Mouse (Mus musculus) hindbrain, embryonic 15.5 days (tissue): ENCODE measurements around the gene Arhgdia. TPM values are rescaled to one million over a fixed set of nuclear protein-coding genes. Genes with fewer than 3 reads are reported as not detected.
"Not testable (repeated sequence)": the region's sequence is repeated elsewhere in the genome, so short reads cannot be mapped to it uniquely, and the experiment has no call there.

Source experiments
- ATAC-seq: fragments of 200-750 bp; cut with Nextera tagmentation; 2 replicates; pipeline ENCODE4 v1.8.0; 2017; ENCODE audit warnings: low read depth, moderate number of reproducible peaks, moderate TSS enrichment; ENCODE audit not compliant: low FRiP score
- H3K27ac ChIP-seq: fragments of 300-500 bp; sonication (generic); replicated peaks from 2 replicates; pipeline ENCODE4 v1.5.1; 2015; ENCODE audit warnings: mild to moderate bottlenecking, inconsistent platforms
- H3K27me3 ChIP-seq: fragments of 300-500 bp; sonication (generic); 2 replicates; pipeline ENCODE4 v1.6.1; 2015; ENCODE audit warnings: control low read depth, inconsistent platforms
- H3K36me3 ChIP-seq: fragments of 300-500 bp; sonication (generic); 2 replicates; pipeline ENCODE4 v1.6.1; 2015; ENCODE audit warnings: control low read depth, inconsistent platforms
- H3K4me1 ChIP-seq: fragments of 300-500 bp; sonication (generic); replicated peaks from 2 replicates; pipeline ENCODE4 v1.6.1; 2015; ENCODE audit warnings: control low read depth, inconsistent platforms
- H3K4me2 ChIP-seq: fragments of 300-500 bp; sonication (generic); 2 replicates; pipeline ENCODE4 v1.6.1; 2015; ENCODE audit warnings: moderate library complexity, mild to moderate bottlenecking, inconsistent platforms
- H3K4me3 ChIP-seq: fragments of 300-500 bp; sonication (generic); 2 replicates; pipeline ENCODE4 v1.5.1; 2015; ENCODE audit warnings: mild to moderate bottlenecking, inconsistent platforms
- H3K9ac ChIP-seq: fragments of 300-500 bp; sonication (generic); 2 replicates; pipeline ENCODE4 v1.6.1; 2015; ENCODE audit warnings: inconsistent platforms
- H3K9me3 ChIP-seq: fragments of 300-500 bp; sonication (generic); 2 replicates; pipeline ENCODE4 v1.6.1; 2016; ENCODE audit warnings: control low read depth, inconsistent platforms
- WGBS: fragments of 180-500 bp; shearing (Covaris S2); methylation state at CpG from one replicate; pipeline ENCODE4 v1.1.7; 2015; 5-methylcytosine and 5-hydroxymethylcytosine counted together
- polyA plus RNA-seq: library from polyadenylated mRNA; unstranded; fragments of >200 nt; fragmentation: Nextera tagmentation; extraction: Ambion mirVana; gene quantifications from 2 replicates; pipeline ENCODE4 v1.2.1, GENCODE M21; 2015

The Arhgdia gene
- polyA plus RNA-seq, 1 experiment from 2014 or later = 533 TPM

DNA sequence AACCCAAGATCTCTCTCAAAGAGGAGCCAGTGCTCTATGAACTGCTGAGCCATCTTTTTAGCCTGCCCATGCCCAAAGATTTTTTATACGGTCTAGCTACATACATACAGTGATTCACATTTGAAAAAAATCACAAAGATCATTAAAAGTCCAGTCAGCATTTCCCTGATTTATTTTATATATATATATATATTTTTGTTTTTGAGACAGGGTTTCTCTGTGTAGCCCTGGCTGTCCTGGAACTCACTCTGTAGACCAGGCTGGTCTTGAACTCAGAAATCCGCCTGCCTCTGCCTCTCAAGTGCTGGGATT lies 1.5 kb upstream of the Arhgdia start:
- H3K4me1 ChIP-seq = peaks cover 34% of the 10 kb centered on the region
- not testable (repeated sequence) for H3K27me3 ChIP-seq, H3K4me2 ChIP-seq, H3K4me3 ChIP-seq, H3K9me3 ChIP-seq, H3K27ac ChIP-seq, H3K9ac ChIP-seq, ATAC-seq
- 92% methylated on average over 2 of the region's 2 CpGs for WGBS
- H3K36me3 ChIP-seq = peaks cover 49% of the 10 kb centered on the region

DNA sequence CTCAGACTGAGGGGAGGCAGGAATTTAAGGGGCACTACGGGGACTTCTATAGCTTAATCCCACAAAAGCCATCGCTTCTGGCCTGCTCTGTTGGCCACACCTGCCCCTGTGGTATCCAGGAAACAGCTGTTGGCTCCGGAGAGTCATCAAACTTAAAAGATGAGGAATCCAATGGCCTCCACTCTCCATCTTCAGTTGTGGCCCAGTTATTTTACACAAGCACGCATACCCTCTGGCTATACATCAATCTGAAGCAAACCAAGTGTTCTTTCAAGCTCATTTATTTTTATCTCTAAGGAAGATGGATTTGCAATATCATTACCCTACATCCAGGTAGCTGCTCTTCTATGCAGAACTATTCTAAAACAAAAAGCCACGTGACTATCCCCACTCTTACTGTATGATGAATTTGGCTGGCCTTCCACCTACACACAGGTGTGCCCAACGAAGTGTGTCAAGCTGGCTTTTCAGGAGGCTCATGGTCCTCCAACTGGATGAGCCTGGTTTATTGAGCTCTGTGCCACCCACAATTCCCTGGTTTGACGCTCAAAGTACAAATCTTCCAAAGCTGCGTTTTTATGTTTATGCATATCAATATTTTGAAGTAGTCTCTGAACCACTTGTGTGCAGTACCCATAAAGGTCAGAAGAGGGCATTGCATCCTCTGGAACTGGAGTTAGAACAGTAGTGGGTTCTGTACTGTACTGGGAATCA lies 1.0 kb upstream of the Arhgdia start:
- ATAC-seq = no peak
- Histone ChIP-seq H3K9me3 (no peaks in the 10 kb centered on the region), H3K27me3 (no peaks in the 10 kb centered on the region), H3K27ac (peak overlapping the region; percentile 96), H3K4me1 (peaks cover 34% of the 10 kb centered on the region), H3K36me3 (peaks cover 50% of the 10 kb centered on the region), H3K4me2 (peak overlapping the region; percentile 84), H3K4me3 (peak overlapping the region; percentile 76), H3K9ac (peak overlapping the region; percentile 97)
- WGBS = 73% methylated on average over 8 of the region's 8 CpGs

DNA sequence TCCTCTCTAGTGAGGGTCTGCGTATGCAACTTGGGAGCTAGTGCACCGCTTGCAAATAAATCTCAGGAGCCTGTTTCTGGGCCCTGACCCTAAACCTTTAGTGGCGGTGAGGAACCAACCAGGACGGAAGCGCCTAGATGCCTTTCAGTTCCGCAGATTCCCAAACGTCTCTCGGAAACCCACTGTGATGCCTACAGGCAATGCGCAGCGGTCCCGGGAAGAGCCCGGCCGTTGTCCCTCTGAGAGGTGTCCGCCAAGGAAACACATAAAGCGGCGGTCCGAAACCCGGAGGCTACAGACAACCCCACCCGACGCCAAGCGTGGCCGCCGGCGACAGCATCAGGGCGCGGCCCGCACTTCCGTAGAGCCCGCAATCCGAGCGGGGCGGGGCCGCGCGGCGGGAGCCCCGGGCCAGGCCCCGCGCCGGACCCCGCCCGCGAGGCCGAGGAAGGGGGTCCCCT lies 523 bp downstream of the Arhgdia start:
- Histone ChIP-seq H3K4me1 (peaks cover 34% of the 10 kb centered on the region), H3K27ac (peak overlapping the region; percentile 96), H3K9me3 (no peaks in the 10 kb centered on the region), H3K4me2 (peak overlapping the region; percentile 84), H3K36me3 (peaks cover 36% of the 10 kb centered on the region), H3K4me3 (peak overlapping the region; percentile 76), H3K9ac (peak overlapping the region; percentile 97), H3K27me3 (no peaks in the 10 kb centered on the region)
- ATAC-seq = peak; percentile 42
- under 1% methylated on average over 44 of the region's 44 CpGs for WGBS

DNA sequence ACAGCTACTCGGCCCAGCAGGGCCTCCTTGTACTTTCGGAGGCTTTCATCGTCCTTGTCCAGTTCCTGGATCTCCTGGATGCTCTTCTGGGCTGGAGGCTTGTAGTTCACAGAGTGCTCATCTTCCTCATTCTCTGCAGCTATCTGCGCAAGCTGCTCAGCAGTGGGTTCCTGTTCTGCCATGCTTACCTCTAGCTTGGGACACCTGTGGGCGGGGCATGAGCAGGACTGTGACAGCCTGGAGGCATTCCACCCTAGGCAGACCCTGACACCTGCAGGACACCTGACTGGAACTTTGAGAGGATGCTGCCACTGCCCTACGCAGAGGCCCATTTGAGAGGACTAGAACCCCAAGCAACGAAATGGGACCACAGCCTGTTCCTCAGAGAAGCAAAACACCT lies 1.2 kb downstream of the Arhgdia start:
- Histone ChIP-seq H3K4me2 (peak overlapping the region; percentile 84), H3K4me1 (peaks cover 34% of the 10 kb centered on the region), H3K27me3 (no peaks in the 10 kb centered on the region), H3K27ac (peak overlapping the region; percentile 96), H3K9me3 (no peaks in the 10 kb centered on the region), H3K36me3 (peaks cover 29% of the 10 kb centered on the region), H3K4me3 (peak overlapping the region; percentile 76), H3K9ac (peak overlapping the region; percentile 97)
- WGBS = 62% methylated on average over 7 of the region's 7 CpGs
- ATAC-seq = no peak

DNA sequence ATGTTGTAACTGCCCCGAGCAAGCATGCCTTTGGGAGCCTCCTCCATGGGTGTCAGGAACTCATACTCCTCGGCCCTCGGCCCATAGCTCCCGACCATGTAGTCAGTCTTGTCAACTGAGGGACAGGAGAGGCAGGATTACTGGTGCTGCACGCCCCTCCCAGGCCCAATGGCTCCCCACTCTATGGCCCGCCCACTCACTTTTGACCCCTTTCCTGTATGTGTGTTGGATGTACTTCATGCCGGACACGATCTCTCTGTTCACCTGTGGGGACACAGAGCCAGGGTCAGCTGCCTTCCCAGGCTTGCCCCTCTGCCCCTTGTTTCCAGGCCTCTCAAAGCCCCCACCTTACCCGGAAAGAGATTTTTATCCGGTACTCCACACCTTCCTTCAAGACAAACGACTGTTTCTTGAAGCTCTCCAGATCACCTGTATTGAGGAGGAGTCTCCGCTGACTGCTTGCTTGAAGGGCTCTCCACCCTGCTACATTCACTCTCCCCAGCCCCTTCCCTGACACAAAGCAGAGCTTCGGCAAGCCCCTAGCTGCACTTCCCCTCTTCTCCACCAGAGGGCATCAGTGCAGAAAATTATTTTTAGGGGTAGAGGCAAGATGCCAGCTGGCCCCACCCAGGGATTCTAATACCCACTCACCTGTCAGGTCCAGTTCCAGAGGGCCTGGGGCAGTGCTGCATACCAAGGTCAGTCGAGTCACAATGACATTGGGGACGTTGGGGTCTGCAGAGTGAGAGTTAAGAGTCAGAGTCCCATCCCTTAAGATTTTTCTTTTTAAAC lies 1.9 kb downstream of the Arhgdia start:
- WGBS = 68% methylated on average over 15 of the region's 15 CpGs
- H3K4me2 ChIP-seq = peak overlapping the region; percentile 84
- H3K4me3 ChIP-seq = peak overlapping the region; percentile 76
- H3K9ac ChIP-seq = peak overlapping the region; percentile 97
- no peaks in the 10 kb centered on the region for H3K27me3 ChIP-seq
- peaks cover 24% of the 10 kb centered on the region for H3K36me3 ChIP-seq
- H3K27ac ChIP-seq = 0 out of 2 replicates have a peak overlapping the region, but pooled peaks have one; percentile 96
- peaks cover 37% of the 10 kb centered on the region for H3K4me1 ChIP-seq
- ATAC-seq = no peak
- no peaks in the 10 kb centered on the region for H3K9me3 ChIP-seq

DNA sequence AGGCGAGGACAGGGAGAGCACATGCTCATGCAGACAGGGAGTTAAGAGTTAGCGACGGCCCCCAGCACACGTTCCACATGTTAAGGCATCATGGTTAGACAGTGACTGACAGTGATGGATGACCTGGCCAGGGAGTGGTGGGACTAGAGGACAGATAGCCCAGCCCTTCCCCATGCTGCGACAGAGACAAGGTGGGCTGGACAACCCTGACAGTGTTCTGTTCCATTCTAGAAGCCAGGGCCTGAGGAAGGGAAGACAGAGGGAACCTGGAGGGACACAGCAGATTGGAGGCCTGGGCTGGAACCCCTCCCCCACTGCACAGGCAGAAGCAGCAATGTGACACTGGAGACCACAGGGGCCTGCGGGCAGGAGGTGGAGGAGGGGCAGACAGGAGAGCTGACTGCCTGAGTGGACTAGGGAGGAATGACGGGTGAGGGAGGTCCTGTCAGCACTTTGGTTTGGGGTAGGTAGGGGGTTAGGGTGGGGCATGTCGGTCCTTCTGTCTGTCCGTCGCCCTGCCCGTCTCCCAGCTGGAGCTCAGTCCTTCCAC lies 2.7 kb downstream of the Arhgdia start:
- H3K9ac ChIP-seq = no peak overlapping the region
- H3K4me2 ChIP-seq = no peak overlapping the region
- 83% methylated on average over 11 of the region's 11 CpGs for WGBS
- no peaks in the 10 kb centered on the region for H3K27me3 ChIP-seq
- H3K4me3 ChIP-seq = no peak overlapping the region
- no peaks in the 10 kb centered on the region for H3K9me3 ChIP-seq
- no peak for ATAC-seq
- H3K36me3 ChIP-seq = peaks cover 24% of the 10 kb centered on the region
- no peak overlapping the region for H3K27ac ChIP-seq
- H3K4me1 ChIP-seq = peaks cover 44% of the 10 kb centered on the region

DNA sequence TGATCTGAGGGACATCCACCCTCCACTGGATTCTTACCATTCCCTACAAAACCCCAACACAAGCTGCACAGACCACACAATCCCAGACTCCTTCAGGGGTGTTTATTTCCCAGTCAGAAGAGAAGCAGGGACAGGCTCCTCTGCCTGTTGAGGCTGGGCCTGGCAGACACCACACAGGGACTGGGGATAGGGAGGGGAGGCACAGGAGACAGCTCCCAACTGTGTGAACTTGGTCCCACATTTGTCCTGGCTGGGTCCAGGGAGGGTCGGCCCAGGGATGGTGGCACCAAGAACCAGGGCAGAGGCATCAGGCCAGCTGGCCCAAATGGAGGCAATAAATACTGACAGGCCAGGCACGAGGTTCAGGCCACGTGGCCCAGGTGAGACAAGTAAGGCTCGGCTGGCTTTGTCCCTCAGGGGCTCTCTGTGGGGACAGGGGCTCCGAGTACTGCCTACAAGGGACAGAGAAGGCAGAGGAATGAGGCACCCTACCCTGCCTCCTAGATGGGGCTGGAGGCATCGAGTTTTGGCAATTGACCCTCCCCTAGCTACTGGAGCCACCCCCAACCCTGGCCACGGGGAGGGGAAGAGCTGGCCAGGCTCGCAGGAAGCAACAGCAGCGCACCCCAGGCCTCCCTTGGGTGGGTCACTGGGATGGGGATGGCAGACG lies 3.3 kb downstream of the Arhgdia start:
- H3K4me2 ChIP-seq = no peak overlapping the region
- ATAC-seq = no peak
- H3K9ac ChIP-seq = no peak overlapping the region
- 91% methylated on average over 10 of the region's 10 CpGs for WGBS
- H3K4me1 ChIP-seq = peaks cover 46% of the 10 kb centered on the region
- no peaks in the 10 kb centered on the region for H3K9me3 ChIP-seq
- no peaks in the 10 kb centered on the region for H3K27me3 ChIP-seq
- peaks cover 24% of the 10 kb centered on the region for H3K36me3 ChIP-seq
- H3K4me3 ChIP-seq = no peak overlapping the region
- no peak overlapping the region for H3K27ac ChIP-seq

DNA sequence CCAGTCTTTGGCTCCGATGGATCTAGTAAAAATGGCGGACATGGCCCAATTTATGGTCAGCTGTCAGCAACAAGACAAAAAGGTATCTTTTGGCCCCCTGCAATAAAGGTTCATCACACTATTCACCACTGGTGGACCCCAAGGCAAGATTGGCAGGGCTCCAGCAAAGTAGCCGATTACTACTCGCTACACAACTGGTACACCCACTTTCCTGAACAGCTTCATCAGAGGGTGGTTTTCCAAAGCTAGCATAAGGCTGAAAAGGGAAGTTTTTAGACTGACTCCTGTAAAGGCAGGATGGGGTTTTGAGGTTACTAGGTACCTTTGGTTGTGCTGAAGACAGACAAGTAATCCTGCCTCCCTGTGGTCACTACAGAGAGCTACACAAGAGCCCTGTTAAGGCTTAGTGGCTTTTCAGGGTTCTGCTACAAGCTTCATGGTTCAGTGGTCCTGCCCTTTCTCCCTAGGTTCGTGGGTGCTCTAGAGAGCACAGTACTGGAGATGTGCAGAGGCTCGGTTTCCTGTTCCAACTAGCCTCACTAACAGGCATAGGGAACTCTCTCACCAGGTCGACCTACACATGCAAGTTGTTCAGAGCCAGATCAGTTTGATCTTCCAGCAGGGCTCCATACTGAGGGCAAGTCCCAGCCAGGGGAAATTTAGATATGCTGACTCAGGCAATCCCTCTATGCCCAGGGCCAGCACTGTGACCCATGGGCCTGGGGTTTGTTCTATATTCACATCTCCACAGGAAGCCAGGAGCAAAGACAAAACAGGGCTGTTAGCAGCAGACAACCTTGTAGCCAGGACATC lies 4.0 kb downstream of the Arhgdia start:
- Histone ChIP-seq H3K27ac (no peak overlapping the region), H3K4me2 (no peak overlapping the region), H3K4me3 (no peak overlapping the region), H3K9ac (no peak overlapping the region), H3K4me1 (peaks cover 42% of the 10 kb centered on the region), H3K36me3 (peaks cover 24% of the 10 kb centered on the region), H3K9me3 (no peaks in the 10 kb centered on the region), H3K27me3 (no peaks in the 10 kb centered on the region)
- WGBS = 84% methylated on average over 7 of the region's 7 CpGs
- ATAC-seq = no peak

DNA sequence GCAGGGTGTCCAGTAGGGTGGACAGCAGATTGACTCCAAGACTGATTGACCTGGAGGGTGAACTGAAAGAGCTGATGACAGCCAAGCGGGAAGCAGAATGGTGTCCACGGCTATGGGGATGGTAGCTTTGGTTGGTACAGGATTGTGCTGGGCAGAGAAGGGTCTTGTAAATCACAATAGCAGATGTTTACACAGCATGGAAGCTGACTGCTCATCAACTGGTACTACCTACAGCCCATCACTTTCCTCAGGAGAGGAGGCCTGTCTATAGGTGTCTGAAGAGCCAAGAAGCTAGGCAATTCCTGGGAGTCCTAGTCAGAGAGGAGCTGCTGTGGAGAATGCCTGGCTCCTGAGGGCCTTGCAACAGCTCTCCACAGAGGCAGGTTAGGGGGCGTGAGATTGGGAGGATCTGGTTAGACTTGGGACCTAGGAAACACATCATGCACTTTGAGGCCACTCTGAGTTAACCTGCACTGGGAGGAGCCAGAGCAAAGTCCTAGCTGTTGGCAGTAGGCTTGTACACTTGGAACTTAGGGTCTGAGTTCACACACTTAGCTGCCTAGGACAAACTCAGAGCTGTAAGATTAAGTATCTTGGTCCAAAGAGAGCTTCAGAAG lies 5.0 kb downstream of the Arhgdia start:
- H3K4me2 ChIP-seq = no peak overlapping the region
- H3K27ac ChIP-seq = 0 out of 2 replicates have a peak overlapping the region, but pooled peaks have one; percentile 17
- 87% methylated on average over 3 of the region's 3 CpGs for WGBS
- peaks cover 41% of the 10 kb centered on the region for H3K4me1 ChIP-seq
- H3K36me3 ChIP-seq = peaks cover 24% of the 10 kb centered on the region
- H3K4me3 ChIP-seq = no peak overlapping the region
- no peak for ATAC-seq
- H3K27me3 ChIP-seq = no peaks in the 10 kb centered on the region
- H3K9ac ChIP-seq = no peak overlapping the region
- H3K9me3 ChIP-seq = no peaks in the 10 kb centered on the region

DNA sequence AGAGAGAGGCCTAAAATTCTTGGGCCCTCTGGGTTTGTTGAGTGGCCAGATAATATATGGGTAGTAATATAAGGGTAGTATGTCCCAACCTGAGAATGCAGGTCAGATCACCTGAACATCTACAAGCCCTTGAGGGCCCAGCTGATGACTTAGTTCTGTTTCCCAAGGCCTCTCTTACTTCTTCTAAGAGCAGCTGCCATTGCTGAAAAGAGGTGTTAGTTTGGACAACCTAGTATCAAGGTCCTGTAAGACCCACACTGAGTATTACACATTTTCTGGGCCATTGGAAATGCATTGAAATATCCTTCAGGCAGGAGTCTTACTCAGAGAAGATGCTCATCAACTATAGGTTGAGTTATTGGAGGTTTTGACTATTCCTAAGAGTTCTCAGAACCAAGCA lies 5.5 kb downstream of the Arhgdia start:
- H3K9me3 ChIP-seq = no peaks in the 10 kb centered on the region
- ATAC-seq = no peak
- H3K4me3 ChIP-seq = no peak overlapping the region
- H3K27ac ChIP-seq = no peak overlapping the region
- H3K9ac ChIP-seq = no peak overlapping the region
- no peaks in the 10 kb centered on the region for H3K27me3 ChIP-seq
- H3K4me2 ChIP-seq = no peak overlapping the region
- H3K4me1 ChIP-seq = peaks cover 47% of the 10 kb centered on the region
- H3K36me3 ChIP-seq = peaks cover 27% of the 10 kb centered on the region

DNA sequence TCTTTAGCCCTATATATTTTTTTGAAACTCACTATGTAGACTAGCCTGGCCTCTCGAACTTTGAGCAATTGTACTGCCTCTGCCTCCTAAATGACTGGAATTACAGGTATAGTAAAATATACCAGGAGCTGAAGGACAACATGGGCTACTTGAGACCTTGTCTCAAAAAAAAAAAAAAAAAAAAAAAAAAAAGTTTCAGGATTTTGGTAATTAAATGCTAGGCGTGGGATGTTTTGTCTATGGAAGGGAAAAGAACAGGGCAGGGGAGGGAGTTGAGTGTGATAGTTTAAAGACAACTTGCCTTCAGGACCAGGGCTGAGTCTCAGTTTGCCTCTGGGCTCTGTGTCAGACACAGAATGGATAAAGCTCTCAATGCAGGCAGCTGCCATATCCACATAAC lies 6.4 kb downstream of the Arhgdia start:
- WGBS = 86% methylated on average over 2 of the region's 2 CpGs
- no peak for ATAC-seq
- Histone ChIP-seq H3K4me2 (no peak overlapping the region), H3K9ac (no peak overlapping the region), H3K36me3 (peaks cover 36% of the 10 kb centered on the region), H3K4me3 (no peak overlapping the region), H3K9me3 (no peaks in the 10 kb centered on the region), H3K27me3 (no peaks in the 10 kb centered on the region), H3K4me1 (peaks cover 45% of the 10 kb centered on the region), H3K27ac (no peak overlapping the region)
